Mouse (Mus musculus): Measurements from ENCODE around the gene Olfr348. TPM values are rescaled to one million over a fixed set of nuclear protein-coding genes. Genes with fewer than 3 reads are reported as not detected.

Gene Olfr348
- total RNA-seq (2022), result not detected

GRCm38 (mm10) chr2:36783976-36784375 lies at the start of gene Olfr348:
Gene Olfr348 (plus strand): TSS chr2:36784276.
- DNase-seq (ENCODE audit: low spot score in 2 of 2), result no peak

DNA sequence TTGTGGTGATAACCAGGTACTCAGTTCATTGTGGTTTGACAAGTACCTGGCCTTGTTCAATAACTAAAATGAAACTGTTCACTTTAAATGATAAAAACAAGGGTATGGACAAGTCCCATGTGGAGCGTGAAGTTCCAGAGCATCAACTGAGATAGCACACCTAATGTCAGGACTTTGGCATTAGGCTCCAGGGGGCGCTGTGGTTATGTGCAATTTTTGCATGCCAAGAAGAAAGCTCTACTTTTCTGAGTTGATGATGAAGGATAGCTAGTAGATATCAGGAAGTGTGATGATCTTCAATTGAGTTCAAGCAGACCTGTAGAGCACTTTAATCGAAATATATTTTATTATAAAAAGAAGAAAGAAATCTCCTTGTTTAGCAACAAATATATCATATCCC lies 47.9 kb upstream of the Olfr348 start:
- DNase-seq (ENCODE audit: low spot score in 2 of 2), result no peak

DNA sequence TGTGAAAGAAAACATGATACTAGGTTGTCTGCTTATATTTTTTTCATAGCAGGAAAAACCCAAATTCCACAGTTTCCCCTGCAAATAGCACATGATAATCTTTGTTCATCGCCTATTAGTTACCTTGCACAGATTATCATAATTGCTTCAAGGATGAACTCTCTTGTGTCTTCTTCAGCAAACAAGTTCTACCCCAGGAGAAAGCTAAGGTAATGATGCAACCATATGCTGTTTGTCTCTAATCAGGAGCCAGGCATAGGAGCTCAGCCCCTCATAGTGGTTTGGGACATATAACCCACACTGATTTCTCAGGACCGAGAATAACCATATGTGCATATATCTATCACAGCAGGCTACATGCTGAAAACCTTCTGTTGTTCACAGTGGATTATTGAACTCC lies 6.2 kb downstream of the Olfr348 start, which contains the start of gene Olfr50:
Olfr50 (plus strand) TSS at position 301 of the 400 bp plus-strand sequence.
- DNase-seq (ENCODE audit: low spot score in 2 of 2), result no peak

- no peak for DNase-seq (ENCODE audit: low spot score in 2 of 2)
These were observed 32.9 kb downstream of the Olfr348 start, which contains the start of gene Olfr3 for GRCm38 (mm10) chr2:36816932-36817331. Gene Olfr3 (minus strand): TSS chr2:36817032.

Other genes starting within 250 kb of the Olfr348 start
- gene Olfr344, start 217.6 kb upstream of the Olfr348 start, total RNA-seq (2022), result not detected
- gene Olfr345, start 144.2 kb upstream of the Olfr348 start, total RNA-seq (2022), result not detected
- gene Olfr346, start 98.5 kb upstream of the Olfr348 start, total RNA-seq (2022), result not detected
- gene Olfr347, start 52.4 kb upstream of the Olfr348 start, total RNA-seq (2022), result not detected
- not detected for gene Olfr50, start 6.3 kb downstream of the Olfr348 start, total RNA-seq (2022)
- gene Olfr3, start 32.8 kb downstream of the Olfr348 start, total RNA-seq (2022), result not detected
- not detected for gene Olfr350, start 62.0 kb downstream of the Olfr348 start, total RNA-seq (2022)
- not detected for gene Olfr351, start 78.4 kb downstream of the Olfr348 start, total RNA-seq (2022)
- not detected for gene Olfr352, start 84.2 kb downstream of the Olfr348 start, total RNA-seq (2022)
- not detected for gene Olfr353, start 108.7 kb downstream of the Olfr348 start, total RNA-seq (2022)
- gene Olfr354, start 121.4 kb downstream of the Olfr348 start, total RNA-seq (2022), result not detected
- gene Olfr355, start 144.6 kb downstream of the Olfr348 start, total RNA-seq (2022), result not detected
- gene Olfr356, start 152.8 kb downstream of the Olfr348 start, total RNA-seq (2022), result not detected
- not detected for gene Olfr357, start 209.6 kb downstream of the Olfr348 start, total RNA-seq (2022)
- not detected for gene Olfr358, start 225.1 kb downstream of the Olfr348 start, total RNA-seq (2022)

Measured in gastrocnemius, adult 8-10 months (tissue).